Mouse (Mus musculus) spleen, embryonic (tissue): ENCODE measurements at regions not wholly inside any gene's neighbourhood (a gene's known extent, or its start where the extent isn't known, plus 50 kb on each side); places are given as distances from the start of the nearest gene placed in this dataset.

Experiments
- CTCF ChIA-PET: fragments of 350-600 bp; sonication (Branson Sonifier 250); formaldehyde crosslinking; loops from one replicate; lab custom pipeline; 2022; lab: Charles Lee

DNA sequence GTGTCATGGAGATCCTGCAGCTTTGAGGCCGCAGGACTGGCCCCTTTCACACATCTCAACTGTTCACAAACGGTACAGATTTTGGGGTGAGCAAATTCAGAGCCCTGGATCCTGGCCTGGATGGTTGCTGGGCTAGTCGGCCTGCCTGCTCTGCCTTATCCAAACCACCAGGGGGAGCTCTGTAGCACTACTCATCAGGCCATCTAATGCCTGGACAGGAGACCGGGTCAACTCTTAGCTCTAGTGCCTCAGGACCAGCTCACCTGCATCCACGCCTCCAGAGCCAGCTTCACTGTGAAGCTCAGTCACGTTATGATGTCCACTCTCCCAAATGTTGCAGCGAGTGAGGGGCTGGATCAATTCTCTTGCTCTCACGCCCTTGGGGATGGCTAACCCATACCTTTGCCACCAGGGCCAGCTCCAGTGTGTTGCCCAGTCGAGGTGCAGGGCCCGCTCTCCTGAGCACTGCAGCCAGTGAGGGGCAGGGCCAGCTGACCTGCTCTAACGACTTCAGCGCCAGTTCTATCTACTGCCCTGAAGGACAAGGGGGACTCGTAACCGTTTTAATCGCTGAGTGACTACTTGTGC lies 206.8 kb downstream of the Etnk1 start:
- CTCF ChIA-PET = no interaction called here

DNA sequence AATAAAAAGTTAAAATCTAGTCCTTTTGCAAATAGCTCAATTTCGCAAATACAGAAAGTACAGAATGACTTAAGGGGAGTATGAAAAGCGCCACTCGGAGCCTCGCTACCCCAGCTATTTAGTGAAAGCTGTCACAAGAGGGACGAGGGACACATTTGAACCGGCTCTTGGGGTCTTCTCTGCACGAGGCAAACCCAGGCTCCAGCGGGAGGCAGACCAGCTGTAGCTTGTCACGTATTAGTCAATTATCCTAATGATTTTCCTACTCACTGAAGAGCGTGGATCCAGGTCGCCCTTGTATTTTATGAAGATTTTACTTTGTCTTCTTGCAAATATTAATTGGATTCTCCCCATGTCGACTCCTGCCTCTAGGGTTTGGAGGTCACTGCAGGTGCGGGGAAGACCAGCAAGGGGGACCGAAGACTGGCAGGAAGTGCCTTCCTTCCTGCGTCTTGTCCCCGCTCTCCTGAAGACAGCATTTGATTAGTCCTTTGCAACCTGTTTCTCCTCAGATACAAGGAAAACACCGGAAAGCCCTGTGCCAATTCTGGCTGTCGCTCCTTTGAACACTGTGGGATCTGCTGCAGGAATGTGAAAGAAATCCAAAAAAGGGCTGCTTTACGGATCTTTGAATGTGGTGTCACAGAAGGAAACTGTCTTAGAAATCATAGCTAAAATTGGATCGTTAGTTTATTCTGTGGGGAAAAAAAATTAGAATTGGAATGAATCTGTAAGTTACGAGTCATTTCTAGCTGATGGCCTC lies 209.1 kb downstream of the Etnk1 start:
- CTCF ChIA-PET = interaction anchor here (0.5 to 0.6 kb wide), 2 partner anchors 156 to 1532 kb away, joined by 7 to 11 read pairs; no protein-coding TSS in a partner anchor

- CTCF ChIA-PET = no interaction called here
These were observed 210.1 kb downstream of the Etnk1 start for GRCm38 (mm10) chr6:143377121-143377520.

DNA sequence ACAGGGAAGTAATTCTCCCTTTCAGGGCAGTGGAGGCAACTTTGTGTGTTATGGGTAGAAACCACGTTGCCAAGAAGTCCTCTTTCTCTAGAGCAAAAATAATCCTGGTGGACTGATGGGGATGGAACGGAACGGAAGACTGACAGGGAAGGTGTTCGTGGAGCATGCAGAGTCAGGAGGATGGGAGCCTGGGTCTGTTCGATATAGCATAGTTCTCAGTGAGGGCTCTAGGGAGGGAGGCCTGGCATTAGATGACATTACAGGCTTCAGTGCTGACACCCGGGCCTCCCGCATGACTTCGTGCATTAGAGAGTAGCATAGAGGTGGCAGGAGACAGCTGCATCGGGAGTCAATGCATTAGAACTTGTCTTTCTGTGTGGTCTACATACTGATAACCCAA lies 211.1 kb downstream of the Etnk1 start:
- CTCF ChIA-PET = no interaction called here

DNA sequence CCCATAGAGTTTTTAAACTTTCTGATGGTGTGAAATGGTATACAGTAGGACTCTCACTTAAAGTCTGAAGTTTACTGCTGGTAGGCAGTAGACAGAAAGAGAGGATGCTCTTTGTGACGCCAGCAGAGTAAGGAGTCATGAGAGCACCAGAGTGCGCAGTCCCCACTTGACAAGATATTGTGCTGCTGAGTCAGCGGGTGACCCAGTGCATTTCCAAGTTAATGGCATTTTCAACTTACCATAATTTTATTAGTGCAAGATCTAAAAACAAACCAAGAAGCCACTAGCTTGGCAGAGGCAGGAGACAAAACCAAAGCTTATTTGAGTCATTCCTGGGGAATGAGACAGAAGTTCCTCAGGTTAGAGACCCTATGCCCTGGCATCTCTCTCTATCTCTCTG lies 213.5 kb downstream of the Etnk1 start:
- CTCF ChIA-PET = no interaction called here

DNA sequence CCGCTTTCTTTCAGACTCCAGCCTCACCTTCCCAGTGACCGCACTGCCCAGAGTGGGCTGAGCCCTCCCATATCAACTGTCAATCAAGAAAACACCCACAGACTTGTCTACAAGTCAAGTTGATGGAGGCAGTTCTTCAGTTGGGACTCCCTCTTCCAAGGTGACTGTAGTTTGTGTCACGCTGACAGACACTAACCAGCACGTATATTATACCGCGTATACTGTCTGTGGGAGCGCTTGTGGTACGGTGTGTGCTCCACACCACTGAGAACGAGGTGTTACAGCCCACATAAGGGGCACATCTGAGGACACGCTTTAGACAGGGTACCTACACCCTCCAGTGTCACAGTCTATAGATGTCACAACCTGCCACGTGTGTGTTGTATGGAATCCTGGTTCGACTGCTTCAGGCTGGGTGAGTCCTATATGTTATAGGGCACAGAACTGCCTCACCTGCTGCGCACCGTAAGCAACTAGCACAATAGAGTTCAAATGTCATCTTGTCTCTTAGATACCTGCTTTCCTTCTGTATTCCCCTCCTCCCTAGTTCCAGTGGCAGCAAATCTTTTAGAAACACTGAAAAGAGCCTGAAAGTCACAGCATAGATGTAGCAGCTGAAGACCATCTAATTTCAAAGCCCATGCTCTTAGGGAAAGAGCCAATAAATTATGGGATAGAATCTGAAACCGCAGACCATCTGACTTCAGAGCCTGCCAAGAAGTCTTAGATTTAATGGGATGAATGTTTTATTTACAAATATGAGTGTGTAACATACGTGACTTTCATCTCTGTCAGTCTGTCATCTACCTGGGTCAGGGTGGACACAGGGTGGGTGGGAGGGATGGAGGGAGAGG lies 219.8 kb downstream of the Etnk1 start:
- CTCF ChIA-PET = no interaction called here

DNA sequence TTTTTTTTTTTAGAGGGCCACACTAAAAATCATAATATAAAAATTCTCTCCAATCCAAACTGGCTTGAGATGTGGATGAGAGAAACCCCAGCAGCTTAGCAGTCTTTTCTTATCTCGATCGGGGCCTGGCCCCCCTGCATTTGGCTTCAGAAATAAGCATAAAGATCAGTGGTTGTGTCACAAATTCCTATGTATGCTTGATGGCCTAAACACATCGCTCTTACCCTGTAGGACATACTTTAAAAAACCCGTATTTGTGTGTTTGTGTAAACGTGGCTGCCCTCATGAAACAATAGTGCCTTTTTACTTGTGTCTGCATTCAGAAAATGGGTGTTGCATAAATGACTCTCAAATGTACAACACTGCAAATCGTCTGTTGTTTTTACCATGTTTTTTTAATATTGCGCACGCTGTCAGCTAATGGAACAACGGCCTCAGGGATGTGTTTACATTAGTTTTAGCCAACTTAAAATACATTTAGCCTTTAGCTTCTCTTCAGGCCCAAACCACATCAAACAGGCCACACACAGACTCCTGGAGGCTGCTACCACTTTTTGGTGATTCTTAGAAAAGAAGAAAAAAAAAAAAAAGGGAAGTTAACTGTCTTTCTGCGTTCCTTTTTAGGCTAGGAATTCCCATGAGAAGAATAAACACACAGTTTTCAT lies 226.7 kb downstream of the Etnk1 start:
- CTCF ChIA-PET = no interaction called here

DNA sequence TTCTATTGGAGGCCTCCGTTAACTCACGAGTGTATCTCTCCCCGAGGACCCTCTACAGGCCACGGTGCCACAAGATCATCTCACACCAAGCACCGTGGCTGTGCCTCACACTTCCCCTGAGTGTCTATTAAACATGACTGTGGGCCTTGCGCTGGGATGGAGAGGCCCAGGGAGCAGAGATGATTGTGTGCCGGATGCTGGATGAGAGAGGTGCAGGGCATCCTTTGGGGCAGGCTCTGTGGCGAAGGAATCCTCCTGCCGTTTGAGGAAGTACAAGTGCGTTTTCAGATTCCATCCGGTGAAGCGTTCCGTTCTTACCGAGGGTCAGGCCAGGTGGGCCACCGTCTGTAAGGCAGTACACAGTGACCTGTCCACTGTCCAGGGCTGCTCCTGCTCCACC lies 227.4 kb downstream of the Etnk1 start:
- CTCF ChIA-PET = no interaction called here

GRCm38 (mm10) chr6:143401436-143401835 lies 234.4 kb downstream of the Etnk1 start:
- CTCF ChIA-PET = no interaction called here

DNA sequence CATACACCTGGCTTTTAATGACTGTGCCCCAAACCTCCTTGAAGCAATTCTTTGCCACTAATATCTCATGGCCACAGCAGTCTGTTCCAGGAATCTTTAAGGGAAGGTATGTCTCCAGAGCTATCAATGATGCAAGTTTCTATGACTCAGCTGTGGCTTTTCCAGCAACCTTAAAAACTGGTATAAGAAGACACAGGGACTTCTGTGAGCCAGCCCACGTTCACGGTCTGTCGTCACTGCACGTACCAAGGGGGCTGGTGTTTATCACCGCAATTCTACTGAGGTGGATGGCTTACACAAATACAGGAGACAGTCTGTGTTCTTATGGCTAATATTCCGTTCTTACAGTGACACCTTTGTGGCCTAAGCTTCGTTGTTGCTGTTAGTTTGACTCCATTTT lies 234.9 kb downstream of the Etnk1 start:
- CTCF ChIA-PET = no interaction called here

DNA sequence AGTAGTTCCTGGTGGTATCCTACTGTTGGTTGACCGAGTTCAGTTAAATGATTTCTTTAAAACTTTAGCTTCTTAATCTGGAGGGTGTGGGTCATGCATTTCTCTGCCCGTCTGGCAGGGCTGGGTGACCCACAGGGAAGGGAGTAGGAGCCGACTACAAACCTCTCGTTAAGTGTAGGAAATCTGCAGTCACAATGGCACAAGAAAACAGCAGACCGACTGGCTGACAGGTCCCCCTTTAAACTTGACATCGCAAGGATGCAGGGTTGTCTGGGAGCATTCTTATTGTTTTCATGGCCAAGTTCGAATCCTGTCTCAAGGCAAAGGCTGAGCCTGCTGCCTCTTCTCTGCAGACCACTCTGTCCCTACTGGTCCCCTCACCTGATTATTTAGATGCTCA lies 235.7 kb downstream of the Etnk1 start:
- CTCF ChIA-PET = no interaction called here

- CTCF ChIA-PET = no interaction called here
These were observed 237.5 kb downstream of the Etnk1 start for GRCm38 (mm10) chr6:143404521-143404920.

GRCm38 (mm10) chr6:143412056-143412455 lies 245.0 kb downstream of the Etnk1 start:
- CTCF ChIA-PET = no interaction called here

GRCm38 (mm10) chr6:143412721-143413120 lies 245.7 kb downstream of the Etnk1 start:
- CTCF ChIA-PET = no interaction called here

DNA sequence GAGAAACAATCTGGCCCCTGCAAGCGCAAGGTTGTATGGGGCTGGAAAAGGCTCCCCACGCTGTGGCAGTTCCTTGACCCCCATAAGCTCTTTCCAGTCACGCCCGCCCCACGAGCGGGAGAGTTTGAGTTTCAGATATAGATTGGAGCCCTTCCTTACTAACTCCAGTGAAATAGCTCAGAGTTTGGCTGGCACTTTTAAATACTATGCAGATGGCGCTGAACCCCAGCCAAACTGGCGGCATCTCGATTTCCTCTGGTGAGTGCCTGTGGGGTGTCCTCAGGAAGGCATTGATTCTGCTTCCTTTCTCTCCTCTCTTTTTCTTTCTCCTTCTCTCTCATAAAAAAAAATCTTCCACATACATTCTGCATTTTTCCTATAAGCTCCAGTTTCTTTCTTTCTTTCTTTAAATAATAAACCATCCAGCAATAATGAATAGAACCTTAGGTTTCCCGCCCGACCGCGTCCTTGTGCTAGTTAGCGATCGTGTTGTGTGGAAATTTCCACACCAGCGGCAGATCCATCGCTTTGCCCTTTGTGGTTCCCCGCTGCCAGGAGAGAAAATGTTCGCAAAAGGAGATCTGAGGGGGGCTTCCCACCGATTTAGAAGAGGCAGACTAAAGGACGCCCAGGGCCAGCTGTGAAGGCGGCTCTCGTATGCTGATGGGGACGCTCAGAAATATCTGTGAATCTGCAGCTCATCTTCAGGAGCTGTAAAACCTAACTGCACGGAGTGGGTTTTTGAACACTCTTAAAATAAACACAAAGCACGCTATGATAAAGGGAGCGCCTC lies 247.8 kb downstream of the Etnk1 start:
- CTCF ChIA-PET = no interaction called here

GRCm38 (mm10) chr6:143415383-143415778 lies 248.4 kb downstream of the Etnk1 start:
- CTCF ChIA-PET = no interaction called here

DNA sequence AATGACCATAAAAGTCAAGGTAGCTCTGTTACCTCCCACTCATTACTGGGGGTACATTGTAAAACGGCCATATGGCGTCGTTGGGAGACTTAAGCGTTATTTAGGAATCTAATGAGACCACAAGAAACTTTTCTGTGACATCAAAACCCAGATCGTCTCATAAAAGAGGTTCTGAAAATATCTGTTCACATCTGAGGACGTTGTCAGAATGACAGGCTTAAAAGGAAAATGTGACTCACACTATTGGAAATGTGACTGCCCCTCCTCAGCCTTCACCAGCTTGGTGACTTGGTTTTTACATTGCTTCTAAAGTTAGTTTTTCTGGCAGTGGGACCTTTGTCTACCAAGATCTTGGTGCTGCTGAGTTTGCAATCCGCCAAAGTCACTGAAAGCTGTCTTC lies 252.9 kb downstream of the Etnk1 start:
- CTCF ChIA-PET = no interaction called here

GRCm38 (mm10) chr6:143423026-143423425 lies 256.0 kb downstream of the Etnk1 start:
- CTCF ChIA-PET = no interaction called here

- CTCF ChIA-PET = no interaction called here
These were observed 258.3 kb downstream of the Etnk1 start for GRCm38 (mm10) chr6:143425182-143425829.

DNA sequence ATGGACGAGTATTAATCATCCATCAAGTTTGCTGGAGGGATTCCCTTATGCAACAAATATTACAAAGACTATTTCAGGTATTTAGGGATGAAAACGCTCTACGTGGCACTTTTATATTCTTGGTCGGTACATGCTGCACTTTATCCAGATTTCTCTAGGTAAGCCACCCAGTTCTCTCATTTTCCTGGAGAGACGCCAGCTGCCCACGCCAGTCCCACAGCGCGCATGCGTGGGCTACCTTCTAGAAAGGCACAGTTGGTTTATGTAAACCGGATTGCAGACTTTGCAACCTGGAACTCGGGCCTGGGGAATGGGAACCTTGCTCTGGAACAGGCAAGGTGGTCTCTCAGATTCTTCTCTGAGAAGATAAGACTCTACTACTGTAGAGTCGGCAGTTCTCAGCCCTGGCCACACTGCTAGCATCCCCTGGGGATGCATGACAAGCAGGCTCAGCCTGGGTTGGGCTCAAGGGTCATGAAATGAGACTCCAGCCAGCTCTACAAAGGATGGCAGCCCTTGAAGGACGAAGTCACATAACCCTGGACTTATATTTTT lies 265.0 kb downstream of the Etnk1 start:
- CTCF ChIA-PET = no interaction called here
